Mouse (Mus musculus): ENCODE data around the gene Agl. TPM values are rescaled to one million over a fixed set of nuclear protein-coding genes. Genes with fewer than 3 reads are reported as not detected.

The Agl gene
- polyA plus RNA-seq (2017; shearing (Covaris generic)) = 1 to 10 TPM; 1.8 to 2.6 TPM

- peak; percentile 96 for ATAC-seq
Observed at GRCm38 (mm10) chr3:116807811-116808506, at the start of gene Agl. TSS of gene Agl (minus strand) at chr3:116808166.

DNA sequence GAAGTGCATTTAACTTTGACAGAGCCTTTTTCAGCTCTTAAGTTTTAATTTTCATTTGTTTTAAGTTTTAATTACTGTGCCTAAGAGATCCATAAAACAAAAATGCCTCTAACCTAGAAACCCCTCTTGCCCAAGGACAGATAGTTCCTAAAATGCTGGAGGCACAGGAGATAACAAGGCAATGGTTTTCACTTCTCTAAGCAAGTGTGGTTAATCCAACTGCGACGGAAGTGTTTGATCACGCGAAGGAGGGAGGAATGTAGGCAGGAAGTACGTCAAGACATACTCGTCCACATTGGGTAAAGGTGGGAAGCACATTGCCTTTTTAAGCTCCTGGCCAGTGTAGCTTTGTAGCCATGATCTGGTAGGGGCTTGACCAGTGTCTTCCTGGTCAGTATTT, 49.6 kb upstream of the Agl start:
- ATAC-seq = no peak

- no peak for ATAC-seq
Observed at GRCm38 (mm10) chr3:116852421-116852820, 44.5 kb upstream of the Agl start.

- ATAC-seq = no peak
Observed at GRCm38 (mm10) chr3:116850376-116850775, 42.4 kb upstream of the Agl start.

GRCm38 (mm10) chr3:116848936-116849335, 41.0 kb upstream of the Agl start:
- ATAC-seq = no peak

DNA sequence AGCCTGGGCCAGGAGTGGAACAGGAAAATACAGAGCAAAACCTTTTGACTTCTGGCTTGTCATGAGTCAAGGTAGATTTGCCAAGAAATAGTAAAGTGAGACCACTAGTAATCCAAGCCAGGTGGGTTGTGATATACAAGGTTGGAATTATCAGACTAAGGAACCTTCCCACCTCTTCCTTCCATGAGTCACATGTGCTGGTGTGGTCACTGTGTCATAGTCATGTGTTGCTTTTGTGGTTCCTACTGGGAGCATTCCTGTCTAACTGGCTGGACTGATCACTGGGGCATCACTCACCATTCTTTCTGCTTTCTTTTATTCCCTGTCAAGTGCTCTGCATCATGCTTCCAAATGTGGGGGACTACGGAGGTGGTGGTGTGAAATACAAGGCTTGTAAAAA, 40.1 kb upstream of the Agl start:
- ATAC-seq = no peak

DNA sequence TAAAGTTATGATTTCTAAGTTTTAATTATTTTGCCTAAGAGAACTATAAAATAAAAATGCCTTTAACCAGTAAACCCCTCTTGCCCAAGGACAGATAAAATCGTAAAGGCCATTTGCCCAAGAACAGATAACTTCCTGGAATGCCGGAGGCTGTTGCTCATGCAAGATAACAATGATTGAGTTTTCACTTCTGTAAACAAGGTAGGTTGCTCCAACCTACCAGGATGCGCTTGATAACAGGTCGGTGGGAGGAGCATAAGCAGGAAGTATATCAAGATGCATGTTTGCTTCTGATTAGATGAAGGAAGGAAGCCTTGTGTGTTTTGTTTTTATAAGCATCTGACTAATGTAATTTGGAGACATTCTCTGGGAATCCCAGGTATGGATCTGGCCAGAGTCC, 38.1 kb upstream of the Agl start:
- ATAC-seq = no peak

- no peak for ATAC-seq
Observed at GRCm38 (mm10) chr3:116844880-116845579, 37.1 kb upstream of the Agl start.

DNA sequence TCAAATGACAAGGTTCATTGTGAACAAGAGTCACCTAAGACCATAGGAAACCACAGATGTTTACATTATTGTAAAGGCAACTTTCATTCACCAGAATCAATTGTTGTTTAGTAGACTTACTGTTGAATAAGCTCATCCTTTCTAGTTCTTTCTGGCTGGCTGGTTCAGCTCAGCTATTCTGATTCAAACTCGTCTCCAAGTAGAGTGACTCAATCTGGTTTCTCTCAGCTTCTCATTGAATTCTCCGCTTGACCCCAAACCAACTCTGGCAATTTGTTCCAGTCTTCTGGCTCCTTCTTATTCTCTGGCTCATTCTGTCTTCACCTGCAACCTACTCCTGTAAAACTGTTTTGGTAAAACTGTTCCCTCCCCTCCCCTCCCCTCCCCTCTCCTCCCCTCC, 33.3 kb upstream of the Agl start:
- ATAC-seq = no peak

- ATAC-seq = no peak
Observed at GRCm38 (mm10) chr3:116836681-116837475, 28.9 kb upstream of the Agl start.

DNA sequence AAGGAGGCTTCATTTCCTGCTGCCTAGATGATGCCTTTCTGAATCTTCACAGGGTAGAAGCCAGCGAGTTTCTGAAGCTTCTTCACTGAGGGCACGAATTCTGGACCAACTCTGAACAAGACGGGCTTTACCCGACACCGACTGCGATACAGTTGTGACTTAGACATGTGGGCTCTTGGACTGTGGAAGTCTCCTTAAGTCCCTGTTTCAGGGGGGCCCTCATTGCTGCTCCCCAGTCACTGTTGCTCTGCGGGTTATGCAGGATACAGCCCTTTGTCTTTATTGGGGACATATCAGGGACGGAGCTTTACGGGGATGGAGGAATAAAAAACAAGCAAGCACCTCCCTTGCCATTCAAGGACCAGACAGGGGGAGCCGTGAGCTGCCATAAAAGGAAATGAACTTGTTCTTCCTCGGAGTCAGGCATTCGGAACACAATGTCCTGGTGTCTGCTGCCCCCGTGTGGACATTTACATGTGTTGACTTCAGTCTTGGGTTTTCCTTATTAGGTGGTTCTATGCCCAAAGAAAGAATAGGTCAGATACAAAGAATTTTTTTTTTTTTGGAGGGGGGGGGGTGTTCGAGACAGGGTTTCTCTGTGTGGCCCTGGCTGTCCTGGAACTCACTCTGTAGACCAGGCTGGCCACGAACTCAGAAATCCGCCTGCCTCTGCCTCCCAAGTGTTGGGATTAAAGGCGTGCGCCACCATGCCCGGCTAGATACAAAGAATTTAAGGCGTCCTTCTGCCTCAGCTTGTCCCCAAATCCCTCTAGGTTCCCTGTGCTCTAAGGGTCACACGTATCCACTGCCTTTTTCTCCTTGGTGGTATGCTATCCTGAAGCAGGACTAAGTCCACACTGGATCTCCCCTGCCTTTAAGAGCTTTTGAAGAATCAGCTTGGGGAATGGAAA, 28.1 kb upstream of the Agl start:
- ATAC-seq = peak; percentile 94

DNA sequence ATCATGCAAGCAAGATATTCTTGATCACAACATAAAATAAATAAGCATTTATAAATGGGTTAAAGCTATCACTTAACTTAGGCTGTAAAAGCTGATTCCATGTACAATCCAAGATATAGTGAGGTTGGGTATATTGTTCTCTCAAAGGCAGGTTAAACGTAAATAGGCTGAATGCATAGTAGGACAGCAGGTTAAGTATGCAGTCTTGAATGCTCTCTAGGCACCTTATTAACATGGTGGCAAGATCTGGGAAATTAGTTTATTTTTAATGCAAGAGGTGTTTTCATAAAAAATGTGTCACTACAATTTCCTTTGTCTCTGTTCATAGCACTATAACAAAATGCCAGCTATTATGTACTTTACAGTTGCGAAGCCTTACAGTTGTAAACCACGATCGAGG, 27.4 kb upstream of the Agl start:
- ATAC-seq = no peak

GRCm38 (mm10) chr3:116834241-116834640, 26.3 kb upstream of the Agl start:
- no peak for ATAC-seq

DNA sequence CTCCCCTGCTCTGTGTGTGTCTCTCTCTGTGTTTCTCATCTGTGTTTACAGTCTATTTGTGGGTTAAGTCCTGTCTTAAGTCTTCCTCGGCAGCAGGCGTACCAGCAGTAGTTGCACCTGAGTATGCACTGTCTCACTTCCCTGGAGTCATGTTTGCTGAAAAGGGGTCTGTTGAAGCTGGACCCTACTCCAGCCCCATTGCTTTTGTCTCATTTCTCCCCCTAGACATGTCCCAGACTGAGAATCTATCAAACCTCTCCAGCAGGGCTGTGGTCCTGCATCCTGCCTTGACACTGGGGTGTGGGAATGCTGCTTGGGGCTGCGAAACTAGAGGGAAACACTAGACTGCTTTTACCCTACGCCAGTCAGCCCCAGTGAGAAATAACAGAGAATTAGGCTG, 25.5 kb upstream of the Agl start:
- ATAC-seq = no peak

DNA sequence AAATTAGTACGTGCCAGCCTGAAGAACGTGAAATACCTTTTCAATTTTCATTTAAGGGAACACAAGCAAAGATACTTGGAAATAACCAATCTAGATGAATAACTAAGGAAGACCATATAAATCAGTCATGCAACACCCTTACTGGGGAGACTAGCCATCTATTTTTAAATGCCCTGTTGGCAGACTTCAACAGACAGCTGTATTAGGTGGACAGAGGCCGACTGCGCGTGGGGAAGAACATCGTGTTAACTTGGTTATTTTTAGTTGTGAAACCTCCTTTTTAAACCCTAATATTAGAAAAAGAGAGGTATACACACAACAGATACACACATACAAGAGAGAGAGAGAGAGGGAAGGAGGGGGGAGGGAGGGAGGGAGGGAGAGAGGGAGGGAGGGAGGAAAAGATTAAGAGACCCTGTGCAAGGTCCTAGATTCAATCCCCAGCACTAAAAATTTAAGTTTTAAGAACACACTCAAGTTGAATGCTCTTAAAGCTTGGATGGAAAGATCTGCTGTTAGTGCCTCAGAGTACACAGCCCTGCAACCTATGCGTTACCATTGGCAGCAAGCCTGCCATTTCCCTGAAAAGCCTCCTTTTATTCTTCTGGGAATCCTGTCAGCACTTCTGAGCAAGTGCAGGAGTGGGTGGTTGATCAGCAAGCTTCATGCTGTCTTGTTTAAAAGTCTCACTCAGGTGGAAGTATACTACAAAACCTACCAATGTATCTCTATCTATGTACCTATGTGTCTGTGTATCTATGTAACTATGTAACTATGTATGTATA, 24.8 kb upstream of the Agl start:
- no peak for ATAC-seq

- ATAC-seq = no peak
Observed at GRCm38 (mm10) chr3:116831324-116831723, 23.4 kb upstream of the Agl start.

GRCm38 (mm10) chr3:116829274-116829920, 21.4 kb upstream of the Agl start:
- ATAC-seq = no peak

DNA sequence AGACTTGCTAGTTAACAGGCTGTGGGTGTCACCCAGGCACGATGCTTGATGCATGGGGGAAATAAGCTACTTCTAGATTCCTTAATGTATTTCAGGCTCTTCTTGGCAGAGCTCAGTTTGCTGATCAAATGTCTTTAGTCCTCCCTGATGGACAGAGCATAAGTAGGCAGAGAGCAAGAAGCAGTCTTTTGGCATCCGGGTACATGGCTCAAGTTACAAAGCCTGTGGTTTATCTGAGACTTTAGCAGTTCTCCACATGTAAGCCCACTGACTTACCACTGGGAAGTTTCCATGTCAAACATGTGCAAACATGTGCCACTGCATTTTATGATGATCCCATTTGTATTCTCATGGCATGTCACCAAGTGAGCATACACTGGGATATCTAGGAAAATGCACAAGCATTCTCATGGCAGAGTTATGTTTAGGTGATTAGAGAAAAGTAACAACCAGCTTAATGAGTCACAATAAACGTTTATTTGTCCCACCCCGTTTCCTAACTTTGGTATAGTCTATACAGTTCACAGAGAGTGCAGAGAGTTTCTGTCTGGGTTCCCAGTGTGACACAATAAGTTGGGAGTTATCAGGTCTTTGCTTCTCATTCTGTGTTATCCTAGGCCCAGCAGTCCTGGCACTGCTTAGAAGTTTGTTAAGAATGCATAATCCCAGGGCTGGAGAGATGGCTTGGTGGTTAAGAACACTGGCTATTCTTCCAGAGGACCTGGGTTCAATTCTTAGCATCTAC, 18.7 kb upstream of the Agl start:
- no peak for ATAC-seq

- no peak for ATAC-seq
Observed at GRCm38 (mm10) chr3:116817231-116817630, 9.3 kb upstream of the Agl start.

DNA sequence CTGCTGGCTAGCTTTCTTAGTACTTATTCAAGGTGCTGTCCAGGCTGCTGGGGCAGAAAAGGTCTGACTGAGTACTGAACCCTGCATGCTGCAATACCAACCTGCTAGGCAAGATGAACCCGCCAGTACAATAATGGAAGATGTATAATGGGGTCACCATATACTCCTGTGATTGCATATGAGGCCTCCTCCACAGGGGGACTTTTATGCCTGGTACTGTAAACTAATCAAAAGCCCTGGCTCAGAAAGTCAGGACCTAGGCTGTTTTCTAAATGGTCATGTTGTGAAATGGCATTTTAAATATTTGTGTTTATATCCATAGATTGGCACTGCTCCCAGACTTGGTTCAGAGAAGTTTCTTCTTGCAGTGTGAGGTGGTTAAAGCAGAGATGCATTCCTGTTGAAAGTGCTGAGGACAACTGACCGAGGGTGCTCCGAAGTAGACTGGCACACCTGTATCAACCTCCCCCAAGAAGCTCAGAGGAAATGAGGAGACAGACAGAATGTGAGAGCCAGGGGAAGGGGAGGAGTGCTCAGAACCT, 8.8 kb upstream of the Agl start:
- ATAC-seq = no peak
